Mouse (Mus musculus) ovary, postnatal 36 days (tissue): Measurements from ENCODE around the gene Aimp2.

Source experiments
- DNase-seq: peaks from one replicate; pipeline ENCODE4 v3.0.0; 2022; ENCODE audit warnings: low spot score, mixed read lengths

Gene Aimp2

DNA sequence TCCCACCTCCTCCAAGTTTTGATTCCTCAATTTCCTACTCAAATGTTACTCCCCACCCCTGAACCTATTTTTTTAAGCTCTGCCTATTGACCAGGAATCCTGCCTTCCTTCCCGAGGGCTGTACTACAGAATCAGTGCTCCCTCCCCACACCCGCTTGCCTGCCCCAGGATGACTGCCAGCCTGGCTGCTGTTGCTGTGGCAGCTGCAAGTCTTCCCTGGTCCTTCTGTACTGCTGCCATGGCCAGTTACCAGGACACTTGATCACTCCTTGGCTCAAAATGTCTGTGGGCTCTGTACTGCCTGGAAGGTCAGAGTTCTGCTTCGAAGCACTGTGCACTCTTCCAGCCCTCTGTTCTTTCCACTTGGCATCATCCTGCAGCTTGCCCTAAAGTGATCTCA is 7.5 kb downstream of the Aimp2 start:
- DNase-seq, result no peak

DNA sequence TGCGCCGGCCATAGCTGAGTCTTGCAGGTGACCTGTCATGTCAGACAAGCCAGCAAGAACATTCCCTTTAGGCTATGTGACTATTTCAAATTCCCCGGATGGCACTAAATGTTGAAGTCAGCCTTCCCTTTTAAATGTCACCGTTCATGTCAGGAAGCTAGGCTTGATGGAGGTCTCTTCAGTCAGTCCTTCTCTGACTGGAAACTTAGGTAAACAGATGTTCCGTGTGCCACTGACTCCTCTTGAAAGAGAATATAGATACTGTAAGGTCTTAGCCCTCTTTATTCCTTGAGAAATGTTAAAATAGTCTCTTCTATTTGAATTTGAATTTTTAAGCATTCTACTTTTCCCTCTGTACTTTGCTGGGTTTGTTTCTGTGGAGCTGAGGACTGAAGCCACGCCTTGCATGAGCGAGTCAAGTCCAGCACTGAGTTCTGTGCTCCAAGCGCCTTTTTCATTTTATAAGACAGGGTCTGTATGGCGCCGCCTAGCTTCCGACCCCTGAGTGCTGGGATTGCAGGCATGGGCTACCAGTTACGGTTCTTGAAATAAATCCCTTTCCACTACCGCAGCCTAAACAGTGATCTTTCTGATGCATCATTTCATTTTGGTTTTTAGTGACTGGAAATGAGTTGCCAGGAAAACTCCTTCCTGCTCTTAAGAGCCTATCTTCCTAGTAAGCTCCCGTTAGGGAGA is 11.9 kb downstream of the Aimp2 start, which contains the start of gene Ankrd61:
TSS of gene Ankrd61 (minus strand) at position 51 of the 696 bp plus-strand sequence.
- DNase-seq, result no peak

DNA sequence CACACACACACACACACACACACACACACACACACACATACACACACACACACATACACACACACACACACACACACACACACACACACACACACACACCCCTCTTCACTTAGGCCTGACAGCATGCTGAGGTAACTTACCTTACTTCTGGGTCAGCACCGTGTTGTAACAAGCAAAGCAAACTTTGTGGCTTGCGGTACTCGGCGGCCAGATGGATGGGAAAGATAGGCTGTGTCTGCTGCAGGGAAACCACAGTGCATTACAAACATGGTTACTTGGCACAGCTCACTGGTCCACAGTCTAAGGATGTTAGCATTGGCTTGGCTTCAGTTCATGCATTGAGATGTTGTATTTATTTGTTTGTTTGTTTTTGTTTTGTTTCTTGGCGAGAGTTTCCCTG is 16.3 kb downstream of the Aimp2 start:
- no peak for DNase-seq

DNA sequence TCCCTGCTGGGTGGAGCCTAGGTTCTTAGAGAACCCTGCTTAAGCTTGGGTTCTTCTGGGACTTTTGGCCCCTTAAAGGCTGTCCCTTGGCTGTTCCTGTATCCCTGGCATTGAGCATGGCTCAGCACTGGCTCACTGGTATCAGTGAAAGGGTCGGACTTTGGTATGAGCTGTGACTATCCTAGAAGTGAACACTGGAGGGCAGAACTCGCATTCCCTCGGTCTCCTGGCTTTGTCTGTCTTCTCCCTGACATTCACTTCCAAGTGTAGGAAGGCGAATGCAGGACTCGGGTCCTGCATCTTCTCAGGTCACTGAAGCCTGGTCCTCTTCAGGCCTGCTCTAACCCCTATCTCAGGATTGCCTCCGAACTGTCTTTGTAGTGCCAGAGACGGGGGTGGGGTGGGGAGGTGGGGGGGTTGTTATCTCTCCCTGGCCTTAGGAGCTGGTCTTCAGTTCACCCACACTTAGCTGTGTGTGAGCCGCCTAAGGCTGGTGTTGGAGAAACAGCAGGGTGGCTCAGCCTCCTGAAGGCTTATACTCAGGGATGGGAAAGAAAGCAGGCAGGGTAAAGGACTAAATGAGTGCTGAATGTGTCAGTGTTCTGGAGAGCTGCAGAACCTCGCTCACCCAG is 17.3 kb downstream of the Aimp2 start:
- no peak for DNase-seq

DNA sequence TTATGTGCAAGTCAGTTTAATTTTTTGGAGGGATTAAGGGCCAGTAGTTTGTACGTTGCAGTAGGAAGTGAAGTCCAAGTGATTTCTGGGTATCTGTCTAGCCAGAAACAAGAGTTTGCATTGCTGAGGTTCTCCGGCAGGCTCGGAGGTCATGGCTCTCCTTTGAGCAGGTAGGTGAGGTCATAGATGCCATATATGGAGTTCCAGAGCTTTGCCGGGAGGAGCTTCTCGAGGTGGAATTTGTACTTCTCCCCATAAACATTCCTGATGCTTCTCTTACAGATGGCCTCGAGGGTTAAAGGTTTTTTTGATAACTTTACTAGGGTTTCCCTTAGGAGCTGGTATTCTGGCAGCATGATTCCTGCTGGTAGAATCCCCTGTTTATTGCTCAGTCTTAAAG is 18.9 kb downstream of the Aimp2 start:
- DNase-seq, result no peak

DNA sequence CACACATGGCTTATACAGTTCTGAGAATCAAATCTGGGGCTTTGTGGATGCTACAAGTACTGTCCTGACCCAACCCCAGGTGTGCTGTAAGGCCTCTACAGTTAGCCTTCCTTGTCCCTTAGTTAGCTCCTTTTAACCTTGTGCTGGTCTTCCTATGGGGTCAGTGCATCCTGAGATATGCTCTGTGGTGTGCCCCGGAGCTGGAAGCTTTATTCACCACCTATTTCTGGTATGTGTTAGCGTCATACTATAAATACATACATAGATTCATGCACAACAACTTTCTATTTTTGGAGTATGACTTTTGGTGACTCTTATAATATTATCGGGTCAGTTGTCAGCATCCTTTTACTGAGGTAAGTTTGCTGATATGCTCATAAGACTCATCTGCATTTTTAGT is 24.4 kb downstream of the Aimp2 start:
- no peak for DNase-seq

DNA sequence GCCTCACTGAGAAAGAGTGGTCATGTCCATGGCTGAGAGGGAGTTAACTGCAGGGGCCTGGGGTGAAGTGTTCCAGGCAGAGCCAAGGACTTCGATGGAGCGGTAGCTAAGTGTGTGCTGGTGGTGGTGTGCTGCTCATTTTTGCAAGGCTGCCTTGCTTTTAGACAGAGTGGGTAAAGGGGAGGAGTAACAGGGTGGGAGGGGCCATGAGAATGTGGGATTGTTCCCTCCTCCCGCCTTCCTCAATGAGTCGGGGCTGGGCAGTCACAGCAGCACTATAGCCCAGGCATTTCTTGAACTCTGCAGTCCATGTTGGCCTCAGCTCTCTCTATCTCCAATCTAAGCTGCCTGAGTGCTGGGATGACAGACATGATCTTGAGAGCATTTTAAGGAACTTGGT is 35.1 kb downstream of the Aimp2 start:
- DNase-seq, result no peak

DNA sequence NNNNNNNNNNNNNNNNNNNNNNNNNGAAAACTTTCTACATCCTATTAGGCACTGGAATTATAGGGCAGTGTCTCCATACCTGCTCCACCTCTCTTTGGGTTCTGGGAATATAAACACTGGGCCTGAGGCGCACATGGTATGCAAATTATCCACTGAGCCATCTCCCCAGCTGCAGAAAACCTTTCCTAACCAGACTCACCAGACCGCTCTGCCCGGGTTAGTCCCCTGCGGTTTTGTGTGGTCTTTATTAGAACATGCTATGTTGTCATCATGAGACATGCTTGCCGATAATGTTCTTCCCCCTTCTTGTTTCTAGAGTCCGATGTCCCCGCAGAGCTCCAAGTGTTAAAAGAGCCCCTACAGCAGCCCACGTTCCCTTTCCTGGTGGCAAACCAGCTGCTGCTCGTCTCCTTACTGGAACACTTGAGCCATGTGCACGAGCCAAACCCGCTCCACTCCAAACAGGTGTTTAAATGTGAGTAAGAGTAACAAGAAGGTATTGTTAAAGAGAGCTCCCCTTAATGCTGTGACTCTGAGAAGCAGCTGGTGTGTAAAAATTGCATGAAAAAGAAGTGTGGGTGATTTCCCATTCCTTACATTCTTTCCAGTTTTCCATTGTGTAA is 38.0 kb downstream of the Aimp2 start:
- DNase-seq, result no peak
